Mouse (Mus musculus) heart, adult 18-20 months (tissue): ENCODE measurements around the gene Kpna1. TPM values are rescaled to one million over a fixed set of nuclear protein-coding genes. Genes with fewer than 3 reads are reported as not detected.
"Not testable (repeated sequence)": the region's sequence is repeated elsewhere in the genome, so short reads cannot be mapped to it uniquely, and the experiment has no call there.

ENCODE experiments used
- DNase-seq, 2 experiments: peaks; one replicate each; pipeline ENCODE4 v3.0.0; 2021 to 2022; ENCODE audit warnings: mixed read lengths in 1 of 2
- total RNA-seq, 2 experiments: library from RNA; stranded (reverse); gene quantifications; 2 replicates each; pipeline ENCODE4 v1.2.3; 2021

Kpna1 gene
- total RNA-seq, 2 experiments from 2014 or later = 121 to 132 TPM

DNA sequence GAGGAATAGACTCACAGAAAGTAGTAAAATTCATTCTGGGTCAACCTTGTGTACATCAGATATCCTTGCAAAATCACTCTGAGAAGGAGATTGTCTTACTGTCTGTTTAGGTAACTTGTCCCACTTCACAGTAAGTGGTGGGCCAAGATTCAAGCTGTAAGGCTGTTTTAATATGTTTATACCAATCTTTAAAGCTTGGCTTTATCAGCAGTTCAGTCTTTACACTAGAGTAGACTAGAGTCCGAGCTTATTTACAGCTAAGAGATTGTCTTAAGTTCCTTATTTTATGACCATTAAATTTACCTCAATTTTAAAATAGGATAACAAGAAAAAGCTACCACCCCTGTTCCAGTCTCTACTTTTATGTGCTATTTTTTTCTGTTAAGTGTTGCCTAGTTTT, 9.4 kb downstream of the Kpna1 start:
- DNase-seq = no peak

DNA sequence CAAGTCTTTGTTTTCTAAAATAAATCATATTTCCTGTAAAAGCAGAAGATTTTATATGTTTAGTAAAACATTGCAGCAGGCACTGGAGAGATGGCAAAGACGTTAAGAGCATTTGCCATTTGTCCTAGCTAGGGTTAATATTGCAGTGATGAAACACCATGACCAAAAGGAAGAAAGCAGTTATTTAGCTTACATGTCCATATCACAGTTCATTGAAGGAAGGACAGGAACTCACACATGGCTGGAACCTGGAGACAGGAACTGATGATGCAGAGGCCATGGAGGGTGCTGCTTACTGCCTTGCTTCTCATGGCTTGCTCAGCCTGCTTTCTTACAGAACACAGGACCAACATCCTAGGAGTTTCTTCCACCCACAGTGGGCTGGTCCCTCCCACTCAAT, 13.8 kb downstream of the Kpna1 start:
- no peak for DNase-seq

- no peak for DNase-seq
These were observed 14.8 kb downstream of the Kpna1 start for GRCm38 (mm10) chr16:35993316-35993715.

DNA sequence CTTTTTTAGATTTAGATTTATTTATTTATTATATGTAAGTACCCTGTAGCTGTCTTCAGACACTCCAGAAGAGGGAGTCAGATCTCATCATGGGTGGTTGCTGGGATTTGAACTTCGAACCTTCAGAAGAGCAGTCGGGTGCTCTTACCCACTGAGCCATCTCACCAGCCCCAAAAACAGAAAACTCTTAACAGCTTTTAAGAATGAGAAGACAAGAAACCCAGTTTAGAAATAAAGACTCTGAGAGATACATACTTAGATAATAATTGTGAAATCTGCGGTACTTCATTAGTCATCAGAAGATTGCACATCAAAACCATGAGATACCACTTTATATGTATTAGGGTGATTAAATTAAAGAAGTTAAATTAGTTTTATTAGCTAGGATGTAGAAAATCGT, 20.3 kb downstream of the Kpna1 start:
- DNase-seq = not testable (repeated sequence)

GRCm38 (mm10) chr16:36008396-36008795, 29.8 kb downstream of the Kpna1 start:
- DNase-seq = no peak

GRCm38 (mm10) chr16:36016335-36016734, 37.8 kb downstream of the Kpna1 start:
- no peak for DNase-seq

DNA sequence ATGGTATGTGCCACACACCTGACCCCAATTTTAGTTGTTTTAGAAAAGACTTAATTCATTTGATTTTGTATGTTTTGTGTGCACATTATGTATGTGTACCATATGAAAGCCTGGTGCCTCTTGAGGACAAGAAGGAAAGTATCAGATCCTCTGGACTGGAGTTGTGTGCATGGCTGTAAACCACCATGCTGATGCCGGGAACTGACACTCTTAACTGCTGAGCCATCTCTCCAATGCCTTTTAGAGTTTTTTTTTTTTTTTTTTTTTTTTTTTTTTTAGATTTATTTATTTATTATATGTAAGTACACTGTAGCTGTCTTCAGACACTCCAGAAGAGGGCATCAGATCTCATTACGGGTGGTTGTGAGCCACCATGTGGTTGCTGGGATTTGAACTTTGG, 49.6 kb downstream of the Kpna1 start:
- not testable (repeated sequence) for DNase-seq

DNA sequence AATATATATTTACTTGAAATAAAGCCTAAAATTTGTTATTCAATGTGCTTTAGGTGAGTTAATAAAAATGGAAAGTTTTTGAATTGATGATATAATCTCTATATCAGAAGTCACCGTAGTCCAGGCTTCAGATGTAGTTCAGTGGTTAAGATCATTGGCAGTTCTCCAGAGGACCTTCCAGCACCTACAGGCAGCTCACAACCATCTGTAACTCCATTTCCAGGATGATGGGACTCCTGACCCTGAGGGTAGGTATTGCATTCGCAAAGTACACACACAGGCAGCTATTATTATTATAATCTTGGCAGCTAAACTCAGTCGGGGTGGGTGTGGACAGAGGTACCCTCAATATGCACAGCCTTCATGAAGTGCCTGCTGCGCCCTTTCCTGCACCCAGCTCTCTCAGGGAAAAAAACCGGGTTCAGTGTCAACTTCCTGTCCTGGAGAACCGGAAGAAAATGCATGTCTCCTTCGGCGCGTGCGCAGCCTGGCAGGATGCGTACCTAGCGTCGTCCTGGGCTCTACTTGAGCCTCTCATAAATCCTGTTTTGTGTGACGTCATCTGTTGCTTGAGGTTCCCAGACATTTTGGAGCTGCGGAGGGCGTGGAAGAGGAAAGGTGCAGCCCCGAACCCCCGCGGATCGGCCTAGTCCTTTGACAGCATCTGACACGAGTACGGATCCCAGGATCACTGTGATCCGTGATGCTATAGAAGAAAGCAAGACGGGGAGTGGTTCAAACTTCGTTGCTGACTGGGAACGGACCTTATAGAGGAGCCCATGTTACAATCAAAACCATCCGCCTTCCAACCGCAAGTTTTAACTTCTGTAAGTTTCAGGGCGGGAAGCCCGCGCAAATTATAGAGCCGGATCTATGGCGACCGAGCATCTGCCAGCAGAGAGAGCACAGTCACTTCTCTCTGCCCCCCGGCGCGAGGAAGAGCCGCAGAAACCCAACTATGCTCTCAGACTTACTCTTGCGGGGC, 62.4 kb downstream of the Kpna1 start, which contains the start of gene Wdr5b:
Wdr5b (plus strand) TSS at position 551 of the 985 bp plus-strand sequence.
- DNase-seq = peak; percentile 94 to 97

DNA sequence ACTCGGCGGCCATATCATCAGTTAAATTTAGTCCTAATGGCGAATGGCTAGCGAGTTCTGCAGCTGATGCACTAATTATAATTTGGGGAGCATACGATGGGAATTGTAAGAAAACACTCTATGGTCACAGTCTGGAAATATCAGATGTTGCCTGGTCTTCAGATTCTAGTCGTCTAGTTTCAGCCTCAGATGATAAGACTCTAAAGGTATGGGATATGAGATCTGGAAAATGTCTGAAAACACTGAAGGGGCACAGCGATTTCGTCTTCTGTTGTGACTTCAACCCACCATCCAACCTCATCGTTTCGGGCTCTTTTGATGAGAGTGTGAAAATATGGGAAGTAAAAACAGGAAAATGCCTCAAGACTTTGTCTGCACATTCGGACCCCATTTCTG, 63.1 kb downstream of the Kpna1 start:
- DNase-seq = no peak

DNA sequence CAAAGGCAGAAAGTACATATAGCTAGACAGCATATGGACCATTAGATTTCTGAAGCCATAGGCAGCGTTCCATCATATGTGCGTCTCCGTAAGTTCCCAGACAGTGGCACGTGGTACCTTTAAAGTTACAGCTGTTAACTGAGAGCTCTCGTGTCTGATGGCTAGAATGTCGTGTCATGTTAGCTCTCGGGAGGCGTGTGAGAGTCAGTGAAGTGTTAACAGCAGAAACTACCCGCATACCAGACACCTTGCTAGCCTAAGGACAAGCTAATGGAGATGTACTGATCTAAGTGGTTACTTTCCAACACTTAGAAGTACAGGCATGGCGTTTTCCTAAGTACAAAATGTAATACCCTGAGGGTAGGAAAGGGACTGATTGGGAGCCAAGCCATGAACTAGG, 64.5 kb downstream of the Kpna1 start:
- no peak for DNase-seq

DNA sequence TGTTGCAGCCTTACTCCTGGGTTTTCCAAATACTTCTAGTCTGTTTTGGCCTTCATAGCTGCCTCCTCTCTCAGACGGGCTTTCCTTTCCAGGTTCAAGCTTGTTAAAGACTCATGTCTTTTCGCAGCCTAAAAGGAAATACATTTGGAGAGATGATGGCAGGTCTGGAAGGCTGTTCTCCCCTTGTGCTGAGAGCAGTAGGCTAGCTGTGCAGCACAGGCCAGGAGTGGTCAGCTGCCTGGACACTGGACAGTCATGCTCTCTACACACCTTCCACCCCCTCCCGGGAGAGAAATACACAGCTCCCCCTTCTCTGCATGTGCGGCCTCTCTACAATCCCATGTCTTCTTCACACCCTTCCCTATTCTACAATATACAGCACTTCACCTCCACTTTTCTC, 65.4 kb downstream of the Kpna1 start:
- DNase-seq = no peak

GRCm38 (mm10) chr16:36047538-36047937, 69.0 kb downstream of the Kpna1 start:
- no peak for DNase-seq

- DNase-seq = no peak
These were observed 72.9 kb downstream of the Kpna1 start for GRCm38 (mm10) chr16:36051491-36051890.

- peak; percentile 50 to 72 for DNase-seq
These were observed 75.2 kb downstream of the Kpna1 start for GRCm38 (mm10) chr16:36053524-36054275.

GRCm38 (mm10) chr16:36054920-36055319, 76.4 kb downstream of the Kpna1 start:
- no peak for DNase-seq

DNA sequence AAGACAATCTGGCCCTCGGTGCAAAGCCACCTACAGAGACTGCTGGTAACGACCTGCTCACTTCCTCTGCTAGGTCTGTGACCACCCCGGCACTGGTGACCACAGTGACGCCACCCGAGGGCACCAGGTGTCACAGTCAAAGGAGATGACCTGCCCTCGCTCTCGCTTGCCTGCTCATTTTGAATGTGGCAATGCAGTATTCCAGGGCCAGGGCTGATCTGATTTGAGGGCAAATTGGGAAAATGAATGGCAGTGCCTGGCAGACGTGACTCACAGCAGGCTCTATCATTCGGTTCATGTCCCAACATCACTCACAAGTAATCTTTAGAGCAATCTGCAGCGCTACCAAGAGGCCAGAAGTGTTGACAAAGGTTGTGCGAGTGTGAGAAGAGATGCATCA, 77.9 kb downstream of the Kpna1 start:
- no peak for DNase-seq

GRCm38 (mm10) chr16:36057933-36058475, 79.5 kb downstream of the Kpna1 start:
- DNase-seq = peak in 1 of 2 experiments; percentile 57

DNA sequence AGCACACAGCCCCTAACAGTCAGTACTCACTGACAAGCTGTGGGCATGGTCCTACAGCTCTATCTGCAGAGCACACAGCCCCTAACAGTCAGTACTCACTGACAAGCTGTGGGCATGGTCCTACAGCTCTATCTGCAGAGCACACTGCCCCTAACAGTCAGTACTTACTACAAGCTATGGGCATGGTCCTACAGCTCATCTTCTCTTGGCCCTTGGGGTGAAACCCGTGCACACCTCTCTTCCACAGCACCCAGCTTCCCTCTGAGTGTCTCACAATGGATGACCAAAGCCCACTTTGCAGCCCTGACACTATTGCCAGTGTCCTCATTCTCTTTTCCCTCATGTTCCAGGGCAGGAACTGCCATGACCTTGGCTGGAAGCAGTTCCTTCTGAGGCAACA, 84.0 kb downstream of the Kpna1 start:
- not testable (repeated sequence) for DNase-seq

DNA sequence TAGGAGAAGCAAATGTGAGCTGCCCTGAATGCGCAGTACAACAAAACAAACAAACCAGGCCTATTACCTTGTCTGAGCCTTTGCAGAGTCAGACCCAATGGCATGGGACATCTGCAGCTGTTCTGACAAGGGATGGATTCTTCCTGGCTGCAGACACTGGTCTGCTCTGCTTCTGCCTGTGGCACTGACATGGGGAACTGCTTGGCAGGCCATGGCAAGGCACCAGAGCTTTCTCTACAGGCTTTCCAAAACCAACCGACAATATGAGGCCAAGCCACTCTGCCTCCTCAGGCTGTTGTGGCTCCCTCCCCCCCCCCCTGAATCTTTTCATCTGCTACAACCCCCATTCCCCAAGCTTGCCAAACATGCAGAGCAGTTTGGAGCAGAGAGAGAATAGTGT, 84.8 kb downstream of the Kpna1 start:
- DNase-seq = no peak

DNA sequence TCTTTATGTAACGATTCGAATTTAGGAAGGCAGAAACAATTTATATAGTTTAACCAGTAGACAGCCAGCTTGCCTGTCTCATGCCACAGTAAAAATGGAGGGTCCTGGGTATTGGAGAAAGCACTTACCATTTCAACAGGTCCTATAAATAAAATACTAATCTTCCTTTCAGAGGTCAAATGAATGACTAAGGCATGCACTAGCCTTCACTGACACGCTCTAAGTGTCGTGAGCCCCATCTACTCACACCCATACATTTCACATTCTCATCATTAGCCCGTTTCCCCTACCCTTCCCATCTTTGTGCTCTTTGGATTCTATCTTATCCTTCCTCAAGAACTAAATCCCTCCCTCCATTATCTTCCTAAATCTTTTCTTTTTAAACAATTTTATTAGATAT, 86.4 kb downstream of the Kpna1 start:
- DNase-seq = no peak

GRCm38 (mm10) chr16:36067694-36068093, 89.1 kb downstream of the Kpna1 start:
- peak in 1 of 2 experiments; percentile 18 for DNase-seq

DNA sequence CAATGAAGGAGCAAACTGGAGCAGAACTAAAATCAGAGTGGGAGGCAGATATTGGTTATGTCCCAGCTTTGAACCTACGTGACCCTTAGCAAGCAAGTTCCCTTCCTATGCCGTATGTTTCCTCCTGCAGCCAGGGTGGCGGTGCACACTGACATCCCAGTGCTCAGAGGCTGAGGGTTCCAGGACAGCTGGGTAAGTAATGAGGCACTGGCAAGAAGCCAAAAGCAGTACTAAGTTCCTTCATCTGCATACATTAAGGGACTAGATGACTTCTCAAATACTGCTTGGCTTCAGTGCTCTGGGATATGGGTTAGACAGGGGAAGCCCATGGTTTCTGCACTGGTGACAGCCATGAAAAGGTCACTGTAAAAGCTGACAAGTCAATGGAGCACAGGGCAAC, 89.8 kb downstream of the Kpna1 start:
- DNase-seq = no peak
